In genomic region chr11:45718630-45719029, GRCm38 (mm10) we compare ENCODE assay signal across 28 mouse cellular contexts.
DNase-seq lines count a peak whose midpoint lies in the region; ATAC-seq and TF ChIP-seq lines count a peak whose summit lies in the region.
"Had no signal": no experiment of that assay in that cellular context is flagged by ENCODE, and none has a peak within 500 bp of the region (broad histone marks: within the 10 kb centered on the region; RNA-seq: fewer than 3 reads in every experiment).

No protein-coding gene starts in this region.

- H3K9ac ChIP-seq in heart, embryonic 11.5 days (ENCODE audit: low read depth, low read length), result no peak overlapping the region
- no peak overlapping the region for H3K9ac ChIP-seq in kidney, postnatal 0 days (ENCODE audit: low read depth, low read length)
- H3K9ac ChIP-seq in embryonic facial prominence, embryonic 15.5 days, result no peak overlapping the region
- H3K9ac ChIP-seq in limb, embryonic 15.5 days, result no peak overlapping the region
- H3K9ac ChIP-seq: hindbrain, embryonic 14.5 days; liver, embryonic 13.5 days; lung, embryonic 15.5 days; midbrain, embryonic 15.5 days; neural tube, embryonic 13.5 days had no signal

- no peak overlapping the region for H3K4me3 ChIP-seq in heart, embryonic 11.5 days (ENCODE audit: low read depth, low read length)
- H3K4me3 ChIP-seq in kidney, postnatal 0 days (replicated peaks; ENCODE audit: low read depth, low read length), result no peak overlapping the region
- no peak overlapping the region for H3K4me3 ChIP-seq in embryonic facial prominence, embryonic 15.5 days (replicated peaks)
- no peak overlapping the region for H3K4me3 ChIP-seq in limb, embryonic 15.5 days
- H3K4me3 ChIP-seq: heart, embryonic 10.5 days; left cerebral cortex, adult 2 months; liver, embryonic 13.5 days; lung, embryonic 15.5 days; megakaryocyte, embryonic 14.5 days; midbrain, embryonic 15.5 days; myocyte; neural tube, embryonic 13.5 days had no signal

- TF ChIP-seq CTCF in kidney, postnatal 0 days (IDR thresholded peaks at IDR 0.05; ENCODE audit: low read depth), result no peak

- H3K27ac ChIP-seq in heart, embryonic 11.5 days (ENCODE audit: low read depth, low read length), result 0 out of 2 replicates have a peak overlapping the region, but pooled peaks have one; percentile 10
- H3K27ac ChIP-seq in kidney, postnatal 0 days, result no peak overlapping the region
- H3K27ac ChIP-seq in embryonic facial prominence, embryonic 15.5 days (replicated peaks), result peak overlapping the region; percentile 69
- H3K27ac ChIP-seq in limb, embryonic 15.5 days, result 0 out of 2 replicates have a peak overlapping the region, but pooled peaks have one; percentile 13
- H3K27ac ChIP-seq: heart, embryonic 10.5 days; hindbrain, embryonic 14.5 days; left cerebral cortex, adult 2 months; liver, embryonic 13.5 days; midbrain, embryonic 15.5 days; neural tube, embryonic 13.5 days had no signal

- no peaks in the 10 kb centered on the region for H3K27me3 ChIP-seq in heart, embryonic 11.5 days (ENCODE audit: control insufficient read depth, insufficient read depth, low read length)
- no peaks in the 10 kb centered on the region for H3K27me3 ChIP-seq in kidney, postnatal 0 days (ENCODE audit: insufficient read depth, low read length)
- H3K27me3 ChIP-seq in embryonic facial prominence, embryonic 15.5 days, result no peaks in the 10 kb centered on the region
- no peaks in the 10 kb centered on the region for H3K27me3 ChIP-seq in limb, embryonic 15.5 days
- H3K27me3 ChIP-seq: liver, embryonic 13.5 days; lung, embryonic 15.5 days; midbrain, embryonic 15.5 days; neural tube, embryonic 13.5 days had no signal

- no peaks in the 10 kb centered on the region for H3K4me1 ChIP-seq in heart, embryonic 11.5 days (ENCODE audit: control insufficient read depth, insufficient read depth, low read length)
- H3K4me1 ChIP-seq in kidney, postnatal 0 days (replicated peaks; ENCODE audit: insufficient read depth, low read length), result 0 out of 2 replicates have a peak, but pooled peaks cover 3% of the 10 kb centered on the region
- peaks cover 17% of the 10 kb centered on the region for H3K4me1 ChIP-seq in embryonic facial prominence, embryonic 15.5 days
- H3K4me1 ChIP-seq in limb, embryonic 15.5 days, result peaks cover 10% of the 10 kb centered on the region
- H3K4me1 ChIP-seq: heart, embryonic 10.5 days; liver, embryonic 13.5 days; lung, embryonic 15.5 days; megakaryocyte, embryonic 14.5 days; midbrain, embryonic 15.5 days; neural tube, embryonic 13.5 days had no signal

- DNase-seq in heart, adult 8-10 months (ENCODE audit: low spot score), result no peak
- peak; percentile 57 for DNase-seq in kidney, postnatal 0 days (ENCODE audit: low spot score)
- no peak for DNase-seq in kidney, adult 11 months
- no peak for DNase-seq in adrenal gland, postnatal 25 days
- DNase-seq: adrenal gland, postnatal 36 days; cerebellum, adult 11 months; cerebellum, adult 9-11 months; gastrocnemius, postnatal 25 days; kidney, adult 8-10 months; layer of hippocampus, adult 9-11 months; left cerebral cortex, postnatal 4 days; liver, embryonic 13.5 days; lung, postnatal 36 days; retina, postnatal 1 day; right cerebral cortex, postnatal 4 days; thymus, postnatal 14 days had no signal

- no peak for ATAC-seq in heart, embryonic 11.5 days (replicated peaks; ENCODE audit: insufficient number of reproducible peaks, low FRiP score, low TSS enrichment)
- no peak for ATAC-seq in kidney, postnatal 0 days (replicated peaks; ENCODE audit: low FRiP score, low read depth)
- ATAC-seq in embryonic facial prominence, embryonic 15.5 days (ENCODE audit: insufficient number of reproducible peaks, low FRiP score, low TSS enrichment, low read depth), result no peak
- no peak for ATAC-seq in limb, embryonic 15.5 days (ENCODE audit: insufficient number of reproducible peaks, low FRiP score, low TSS enrichment, low read depth)
- ATAC-seq: inflammation-experienced regulatory T-cells, adult 6 months; midbrain, embryonic 15.5 days had no signal

- no peaks in the 10 kb centered on the region for H3K9me3 ChIP-seq in heart, embryonic 11.5 days (replicated peaks; ENCODE audit: control insufficient read depth, low read length)
- no peaks in the 10 kb centered on the region for H3K9me3 ChIP-seq in kidney, postnatal 0 days (replicated peaks; ENCODE audit: low read length)
- H3K9me3 ChIP-seq in embryonic facial prominence, embryonic 15.5 days (replicated peaks), result no peaks in the 10 kb centered on the region
- no peaks in the 10 kb centered on the region for H3K9me3 ChIP-seq in limb, embryonic 15.5 days
- H3K9me3 ChIP-seq: heart, embryonic 10.5 days; liver, embryonic 13.5 days; lung, embryonic 15.5 days; megakaryocyte, embryonic 14.5 days; midbrain, embryonic 15.5 days; neural tube, embryonic 13.5 days had no signal

- no peaks in the 10 kb centered on the region for H3K36me3 ChIP-seq in heart, embryonic 11.5 days (ENCODE audit: control insufficient read depth, insufficient read depth, low read length)
- H3K36me3 ChIP-seq in kidney, postnatal 0 days (ENCODE audit: insufficient read depth, low read length), result no peaks in the 10 kb centered on the region
- no peaks in the 10 kb centered on the region for H3K36me3 ChIP-seq in embryonic facial prominence, embryonic 15.5 days
- no peaks in the 10 kb centered on the region for H3K36me3 ChIP-seq in limb, embryonic 15.5 days
- H3K36me3 ChIP-seq: heart, embryonic 10.5 days; liver, embryonic 13.5 days; lung, embryonic 15.5 days; midbrain, embryonic 15.5 days; neural tube, embryonic 13.5 days had no signal

- H3K4me2 ChIP-seq in heart, embryonic 11.5 days, result no peak overlapping the region
- no peak overlapping the region for H3K4me2 ChIP-seq in kidney, postnatal 0 days (ENCODE audit: low read length)
- no peak overlapping the region for H3K4me2 ChIP-seq in embryonic facial prominence, embryonic 15.5 days (replicated peaks)
- H3K4me2 ChIP-seq in limb, embryonic 15.5 days, result no peak overlapping the region
- H3K4me2 ChIP-seq: hindbrain, embryonic 14.5 days; liver, embryonic 13.5 days; lung, embryonic 15.5 days; midbrain, embryonic 15.5 days; neural tube, embryonic 13.5 days had no signal

- WGBS in heart, embryonic 11.5 days (ENCODE audit: insufficient replicate concordance), result 45% methylated on average over 2 of the region's 2 CpGs
- WGBS in kidney, postnatal 0 days, result 17% methylated on average over 2 of the region's 2 CpGs
- whole genome bisulfite sequencing in embryonic facial prominence, embryonic 15.5 days, result 45% methylated on average over 2 of the region's 2 CpGs
- WGBS in limb, embryonic 15.5 days, result 31% methylated on average over 2 of the region's 2 CpGs
